Mouse (Mus musculus) neural tube, embryonic 10.5 days (tissue): ENCODE measurements around the gene Stra6l.

Experiments
- DNase-seq: peaks from one replicate; pipeline ENCODE4 v3.0.0-alpha.2; 2017; ENCODE audit warnings: low spot score; ENCODE audit errors: extremely low spot score

Gene Stra6l

DNA sequence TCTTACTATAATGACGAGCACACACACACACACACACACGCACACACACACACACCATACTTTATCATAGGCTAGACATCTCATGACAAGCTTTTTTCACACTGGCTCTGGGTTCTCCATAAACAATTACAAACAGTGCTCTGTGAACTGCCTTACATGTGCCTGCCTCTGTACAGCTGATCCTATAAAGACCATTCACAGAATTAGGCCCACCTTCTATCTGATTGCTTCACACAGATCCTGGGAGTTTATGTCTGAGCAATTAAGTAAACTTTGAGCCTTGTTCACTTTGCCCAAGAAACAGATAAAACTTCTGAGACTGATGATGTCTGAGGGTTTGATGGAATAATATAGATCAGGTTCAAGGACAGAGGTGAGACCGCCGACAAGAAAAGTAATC is 63.4 kb downstream of the Stra6l start:
- no peak for DNase-seq

DNA sequence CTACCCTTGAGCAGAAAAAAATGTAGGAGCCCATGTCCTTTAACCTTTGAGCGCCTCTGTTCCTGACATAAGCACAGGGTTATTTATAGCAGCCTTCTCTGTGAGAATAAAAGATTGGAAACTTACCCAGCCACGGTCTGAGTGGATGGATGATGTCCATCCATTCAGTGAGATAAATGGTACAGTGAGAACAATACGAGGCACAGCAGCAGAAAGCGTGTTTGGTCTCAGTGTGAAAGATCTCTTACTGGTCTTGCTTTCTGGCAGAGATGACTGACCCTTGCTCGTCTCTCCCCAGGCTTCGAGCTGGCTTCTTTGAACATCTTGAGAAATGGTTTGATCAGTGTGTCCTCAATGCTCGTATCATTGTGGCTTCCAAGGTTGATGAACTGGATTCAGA is 68.6 kb downstream of the Stra6l start:
- DNase-seq = no peak

DNA sequence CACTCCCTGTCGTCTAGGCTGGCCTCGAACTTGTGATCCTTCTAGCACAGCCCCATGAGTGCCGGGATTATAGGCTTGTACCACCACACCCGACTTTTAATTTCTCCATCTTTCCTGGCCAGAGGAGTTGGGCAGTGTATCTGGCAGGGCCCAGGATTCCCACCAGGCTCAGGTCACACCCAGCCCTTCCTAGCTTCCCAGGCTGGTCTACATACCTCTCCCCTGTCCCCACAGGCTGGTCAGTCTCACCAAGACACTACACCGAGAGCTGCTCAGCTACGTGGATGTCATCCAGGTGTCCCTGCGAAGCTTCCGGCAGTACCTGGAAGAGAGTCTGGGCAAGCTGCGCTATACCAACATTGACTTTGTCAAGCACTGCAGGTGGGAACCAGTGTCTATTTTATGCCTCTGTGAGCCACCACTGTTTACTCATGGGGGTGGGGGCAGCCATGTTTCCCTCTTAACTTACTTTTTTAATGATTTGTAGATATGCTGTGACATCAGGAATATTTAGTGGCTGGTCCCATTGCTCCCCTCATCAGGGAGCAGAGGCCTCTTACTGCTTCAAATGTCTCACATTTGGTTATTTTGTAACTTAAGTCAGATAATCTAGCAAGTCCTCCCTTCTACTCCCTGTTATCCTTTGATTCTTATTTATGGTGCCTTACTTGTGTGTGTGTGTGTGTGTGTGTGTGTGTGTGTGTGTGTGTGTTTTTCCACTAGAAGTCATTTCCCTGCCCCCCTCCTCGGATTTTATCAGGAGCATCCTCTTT is 73.4 kb downstream of the Stra6l start:
- DNase-seq = no peak

DNA sequence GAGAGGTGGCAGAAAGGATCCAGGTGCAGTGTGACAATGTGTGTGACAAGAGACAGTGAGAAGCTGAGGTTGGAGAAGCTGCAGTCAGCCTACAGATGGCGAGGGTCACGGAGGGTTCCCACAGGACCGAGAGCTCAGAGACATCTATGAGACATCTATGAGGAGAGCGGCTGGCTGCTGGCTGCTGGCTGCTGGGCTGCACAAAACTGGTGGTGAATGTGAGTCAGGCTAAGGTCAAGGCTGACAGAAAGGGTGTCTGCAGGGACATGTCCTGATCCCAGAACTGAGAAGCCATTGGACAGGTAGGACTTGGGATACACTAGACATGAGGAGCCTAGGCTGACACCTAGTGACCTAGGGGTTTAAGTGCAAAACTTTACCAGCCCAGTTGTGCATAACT is 75.5 kb downstream of the Stra6l start:
- no peak for DNase-seq

DNA sequence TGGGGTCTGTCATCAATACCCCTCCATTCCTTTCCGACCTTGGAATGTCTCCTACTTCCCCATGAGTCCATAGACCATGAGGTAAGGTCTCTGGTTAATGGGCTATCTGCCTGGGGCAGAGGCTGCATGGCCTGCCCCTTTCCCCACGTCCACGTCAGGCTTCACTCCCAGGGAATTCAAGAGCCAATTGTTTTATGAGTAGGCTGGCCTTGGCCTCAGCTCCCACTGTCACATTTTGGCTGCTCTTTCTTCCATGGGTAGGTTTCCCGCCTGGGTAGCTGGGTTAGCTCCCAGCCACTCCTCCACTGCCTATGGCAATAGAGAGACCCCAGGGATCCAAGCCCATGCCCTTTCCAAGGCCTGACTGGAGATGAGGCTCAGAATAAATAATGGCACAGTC is 80.1 kb downstream of the Stra6l start:
- DNase-seq = no peak
